Mouse (Mus musculus): Measurements from ENCODE around the gene Gtf3c5.

Gene Gtf3c5

GRCm38 (mm10) chr2:28569903-28570302 lies 13.6 kb downstream of the Gtf3c5 start:
- DNase-seq (ENCODE audit: extremely low spot score): no peak

- no peak for DNase-seq (ENCODE audit: extremely low spot score)
Observed at GRCm38 (mm10) chr2:28566545-28566944, 17.0 kb downstream of the Gtf3c5 start.

- no peak for DNase-seq (ENCODE audit: extremely low spot score)
Observed at GRCm38 (mm10) chr2:28564380-28564779, 19.2 kb downstream of the Gtf3c5 start.

GRCm38 (mm10) chr2:28563830-28564229 lies 19.7 kb downstream of the Gtf3c5 start:
- no peak for DNase-seq (ENCODE audit: extremely low spot score)

GRCm38 (mm10) chr2:28563303-28563702 lies 20.2 kb downstream of the Gtf3c5 start, which contains the start of gene Cel:
TSS of gene Cel (minus strand) at chr2:28563403.
- DNase-seq (ENCODE audit: extremely low spot score): no peak

GRCm38 (mm10) chr2:28557452-28557851 lies 26.1 kb downstream of the Gtf3c5 start:
- DNase-seq (ENCODE audit: extremely low spot score): no peak

GRCm38 (mm10) chr2:28552301-28552700 lies 31.2 kb downstream of the Gtf3c5 start:
- DNase-seq (ENCODE audit: extremely low spot score): no peak

- no peak for DNase-seq (ENCODE audit: extremely low spot score)
Observed at GRCm38 (mm10) chr2:28549157-28549556, 34.4 kb downstream of the Gtf3c5 start.

- DNase-seq (ENCODE audit: extremely low spot score): peak; percentile 84
Observed at GRCm38 (mm10) chr2:28547237-28548172, 36.0 kb downstream of the Gtf3c5 start.

- DNase-seq (ENCODE audit: extremely low spot score): no peak
Observed at GRCm38 (mm10) chr2:28546560-28546959, 37.0 kb downstream of the Gtf3c5 start.

GRCm38 (mm10) chr2:28545976-28546375 lies 37.6 kb downstream of the Gtf3c5 start:
- no peak for DNase-seq (ENCODE audit: extremely low spot score)

- DNase-seq (ENCODE audit: extremely low spot score): no peak
Observed at GRCm38 (mm10) chr2:28543894-28544293, 39.7 kb downstream of the Gtf3c5 start.

- no peak for DNase-seq (ENCODE audit: extremely low spot score)
Observed at GRCm38 (mm10) chr2:28540587-28541227, 42.8 kb downstream of the Gtf3c5 start.

- DNase-seq (ENCODE audit: extremely low spot score): no peak
Observed at GRCm38 (mm10) chr2:28539949-28540348, 43.6 kb downstream of the Gtf3c5 start.

GRCm38 (mm10) chr2:28539206-28539605 lies 44.3 kb downstream of the Gtf3c5 start:
- DNase-seq (ENCODE audit: extremely low spot score): peak; percentile 33

GRCm38 (mm10) chr2:28538817-28539128 lies 44.8 kb downstream of the Gtf3c5 start:
- no peak for DNase-seq (ENCODE audit: extremely low spot score)

GRCm38 (mm10) chr2:28537995-28538816 lies 45.3 kb downstream of the Gtf3c5 start:
- DNase-seq (ENCODE audit: extremely low spot score): no peak

GRCm38 (mm10) chr2:28537634-28537920 lies 46.0 kb downstream of the Gtf3c5 start:
- no peak for DNase-seq (ENCODE audit: extremely low spot score)

GRCm38 (mm10) chr2:28536766-28537633 lies 46.6 kb downstream of the Gtf3c5 start:
- no peak for DNase-seq (ENCODE audit: extremely low spot score)

- DNase-seq (ENCODE audit: extremely low spot score): no peak
Observed at GRCm38 (mm10) chr2:28536166-28536565, 47.4 kb downstream of the Gtf3c5 start.

- DNase-seq (ENCODE audit: extremely low spot score): no peak
Observed at GRCm38 (mm10) chr2:28535650-28536049, 47.9 kb downstream of the Gtf3c5 start.

- peak; percentile 40 for DNase-seq (ENCODE audit: extremely low spot score)
Observed at GRCm38 (mm10) chr2:28535263-28535540, 48.3 kb downstream of the Gtf3c5 start.
